Mouse (Mus musculus) gastrocnemius, adult 18-20 months (tissue): ENCODE data around the gene Capn8. TPM values are rescaled to one million over a fixed set of nuclear protein-coding genes. Genes with fewer than 3 reads are reported as not detected.
"Not testable (repeated sequence)": the region's sequence is repeated elsewhere in the genome, so short reads cannot be mapped to it uniquely, and the experiment has no call there.

Experiments
- DNase-seq: peaks from one replicate; pipeline ENCODE4 v3.0.0; 2021; ENCODE audit warnings: low spot score
- total RNA-seq, 2 experiments: library from RNA; stranded (reverse); gene quantifications; 2 replicates each; pipeline ENCODE4 v1.2.3; 2021

The Capn8 gene
- total RNA-seq, 2 experiments from 2014 or later: not detected

DNA sequence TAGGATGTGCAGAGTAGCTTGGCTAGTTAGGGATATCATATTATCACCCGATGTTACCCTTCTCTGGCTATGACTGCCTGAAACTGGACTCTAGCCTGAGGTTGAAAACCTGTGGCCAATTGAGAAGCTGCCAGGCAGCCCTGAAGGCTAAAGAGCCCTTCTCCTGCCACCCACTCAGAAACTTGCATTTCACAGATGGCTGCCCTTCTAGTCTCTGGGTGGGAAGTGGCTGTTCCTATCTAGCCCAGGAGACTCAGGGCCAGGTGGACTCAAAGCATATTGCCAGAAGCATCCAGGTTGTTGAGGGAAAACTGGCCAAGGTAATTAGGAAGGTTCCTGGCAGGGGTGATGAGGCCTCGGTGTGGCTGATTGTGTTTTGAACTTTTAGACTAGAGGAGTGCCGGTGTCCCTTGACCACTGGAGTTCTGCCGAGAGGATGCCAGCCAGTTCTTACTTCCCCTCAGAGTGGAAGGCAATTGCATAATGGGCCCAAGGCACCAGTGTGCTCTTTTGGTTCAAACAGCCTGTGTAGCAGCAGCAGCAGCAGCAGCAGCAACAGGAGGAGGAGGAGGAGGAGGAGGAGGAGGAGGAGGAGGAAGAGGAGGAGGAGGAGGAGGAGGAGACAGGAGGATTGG lies 45.0 kb downstream of the Capn8 start:
- DNase-seq: no peak

DNA sequence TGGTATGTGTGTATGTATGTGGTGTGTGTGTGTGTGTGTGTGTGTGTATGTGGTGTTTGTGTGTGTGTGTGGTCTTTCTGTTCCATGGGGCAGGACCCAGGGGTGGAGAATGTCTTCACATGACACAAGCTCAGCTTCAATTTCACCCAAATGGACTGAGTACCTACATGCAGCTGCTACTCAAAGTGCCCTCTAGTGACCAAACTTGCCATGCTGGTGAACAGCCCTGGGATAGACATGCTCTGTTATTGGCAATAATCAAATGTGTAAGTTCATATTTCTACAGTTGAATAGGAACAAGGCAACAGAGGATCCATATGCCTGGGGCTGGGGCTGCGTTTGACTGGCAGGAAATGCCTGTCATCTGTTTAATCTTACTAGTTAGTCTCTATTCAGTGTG lies 50.7 kb downstream of the Capn8 start:
- no peak for DNase-seq

GRCm38 (mm10) chr1:182618200-182618947 lies 53.6 kb downstream of the Capn8 start:
- DNase-seq: no peak

DNA sequence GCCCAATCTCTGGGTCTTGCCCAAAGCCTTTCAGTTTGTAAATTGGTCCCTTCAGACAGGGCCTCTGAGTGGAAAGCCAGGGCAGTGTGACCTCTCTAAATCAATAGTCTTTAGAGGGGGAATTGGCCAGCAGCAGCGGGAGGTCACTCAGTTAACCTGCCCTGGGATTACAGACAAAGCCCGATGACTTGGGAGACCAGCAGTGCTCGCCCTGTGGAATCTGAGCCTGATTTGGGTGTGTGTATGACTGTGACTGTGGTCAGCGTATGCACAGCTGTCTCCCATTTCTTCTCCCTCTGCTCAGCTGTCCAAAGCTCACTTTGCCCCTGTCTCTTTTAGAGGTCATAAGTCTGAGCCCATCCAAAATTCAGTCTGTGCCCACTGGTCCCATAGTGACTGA lies 55.7 kb downstream of the Capn8 start:
- no peak for DNase-seq

DNA sequence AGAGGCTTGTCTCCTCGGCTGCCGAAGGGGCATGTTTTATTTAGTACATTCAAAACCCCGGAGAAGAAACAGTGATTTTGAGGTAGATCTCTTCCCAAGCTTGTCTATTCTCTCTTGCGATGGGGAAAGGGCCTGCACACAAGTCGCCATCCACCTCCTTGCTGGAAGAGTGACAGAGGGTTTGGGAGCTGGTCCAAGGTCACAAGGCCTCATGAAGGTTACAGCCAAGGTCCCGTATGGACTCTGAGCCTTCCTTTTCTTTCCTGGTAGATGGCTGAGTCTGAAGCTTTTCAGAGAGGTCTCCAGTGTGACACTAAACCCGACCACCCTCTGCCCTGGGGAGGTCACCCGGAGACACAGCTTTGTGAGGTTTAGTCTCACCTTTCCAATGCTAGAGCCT lies 56.4 kb downstream of the Capn8 start:
- no peak for DNase-seq

GRCm38 (mm10) chr1:182626197-182626596 lies 61.4 kb downstream of the Capn8 start:
- no peak for DNase-seq

GRCm38 (mm10) chr1:182629228-182629627 lies 64.4 kb downstream of the Capn8 start:
- DNase-seq: no peak

GRCm38 (mm10) chr1:182633712-182634294 lies 69.0 kb downstream of the Capn8 start:
- no peak for DNase-seq

DNA sequence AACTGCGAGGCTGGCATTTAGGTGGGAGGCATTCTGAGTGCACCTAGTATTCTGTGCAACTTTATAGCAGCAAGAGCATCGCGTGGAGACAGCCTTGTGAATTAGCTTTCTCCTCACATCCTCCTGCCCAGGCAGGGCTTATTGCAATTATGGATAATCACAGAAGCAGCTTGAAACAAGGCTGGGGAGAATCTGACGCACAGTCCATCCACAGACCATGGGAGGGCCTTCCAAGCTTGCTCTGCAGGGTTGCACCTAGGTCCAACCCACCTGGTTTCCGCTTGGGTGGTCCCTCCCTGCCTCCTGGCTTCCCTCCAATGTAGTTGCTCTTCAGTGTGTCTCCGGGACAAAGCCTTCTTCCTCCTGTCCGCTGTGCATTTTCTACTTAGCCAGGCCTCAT lies 74.2 kb downstream of the Capn8 start:
- DNase-seq: no peak

- DNase-seq: no peak
Measured at GRCm38 (mm10) chr1:182639456-182639855, 74.6 kb downstream of the Capn8 start.

DNA sequence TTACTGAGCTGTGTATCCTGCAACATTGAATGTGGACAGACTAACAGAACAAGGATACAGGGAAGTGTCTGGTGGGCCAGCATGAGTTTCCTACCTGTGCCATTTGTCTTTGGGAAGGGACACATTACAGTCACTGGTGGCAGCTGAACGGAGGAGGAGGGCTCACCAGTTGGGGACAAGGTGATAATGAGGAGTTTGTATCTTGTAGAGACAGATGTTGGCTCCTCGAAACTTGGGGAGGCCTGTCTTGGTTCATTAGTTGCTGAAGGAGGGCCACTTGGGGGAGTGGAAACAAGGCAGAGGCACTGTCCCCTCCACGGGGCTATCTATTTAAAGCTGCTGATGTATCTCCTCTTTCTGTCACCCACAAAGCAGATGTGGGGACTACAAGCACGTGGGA lies 75.3 kb downstream of the Capn8 start:
- DNase-seq: no peak

DNA sequence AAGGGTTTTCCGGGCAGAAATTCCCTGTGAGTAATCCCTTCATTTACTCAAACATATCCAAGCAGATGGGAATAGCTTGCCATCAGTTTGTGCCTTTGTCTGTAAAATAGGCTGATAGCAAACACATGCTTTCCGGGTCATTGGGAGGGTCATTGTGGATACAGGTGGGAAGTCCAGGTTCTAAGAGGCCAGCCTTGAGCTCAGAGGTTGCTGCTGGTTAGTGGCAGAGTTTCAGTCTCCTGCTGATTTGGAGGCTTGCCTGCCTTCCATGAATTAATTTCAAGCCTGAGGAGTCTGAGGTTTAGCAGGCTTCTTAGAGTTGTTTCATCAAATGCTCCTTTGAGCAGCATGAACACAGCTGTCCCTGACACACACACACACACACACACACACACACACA lies 78.0 kb downstream of the Capn8 start:
- no peak for DNase-seq

GRCm38 (mm10) chr1:182644418-182644817 lies 79.6 kb downstream of the Capn8 start:
- not testable (repeated sequence) for DNase-seq

- DNase-seq: no peak
Measured at GRCm38 (mm10) chr1:182645211-182645668, 80.4 kb downstream of the Capn8 start.

- no peak for DNase-seq
Measured at GRCm38 (mm10) chr1:182646796-182647195, 82.0 kb downstream of the Capn8 start.

DNA sequence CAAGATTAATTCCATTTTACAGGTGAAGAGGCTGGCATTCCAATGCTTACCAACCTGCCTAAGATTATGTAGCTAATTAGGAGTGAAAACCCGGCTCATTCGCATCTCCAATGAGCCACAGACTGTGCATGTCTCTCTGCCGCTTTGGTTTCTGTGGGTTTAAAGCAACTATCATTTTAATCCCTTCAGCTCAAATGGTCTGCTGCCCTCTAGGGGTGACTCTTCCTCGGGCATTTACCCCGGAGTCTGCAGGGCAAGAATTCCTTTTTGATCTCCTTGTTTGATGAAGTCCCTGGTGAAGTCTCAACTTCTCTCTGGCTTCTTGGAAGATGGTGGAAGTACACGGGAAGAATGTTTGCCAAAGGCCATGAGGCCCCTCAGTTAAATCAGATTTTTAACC lies 93.0 kb downstream of the Capn8 start:
- DNase-seq: peak; percentile 46

GRCm38 (mm10) chr1:182660365-182660764 lies 95.6 kb downstream of the Capn8 start:
- no peak for DNase-seq

- peak; percentile 38 for DNase-seq
Measured at GRCm38 (mm10) chr1:182663671-182664070, 98.9 kb downstream of the Capn8 start.

DNA sequence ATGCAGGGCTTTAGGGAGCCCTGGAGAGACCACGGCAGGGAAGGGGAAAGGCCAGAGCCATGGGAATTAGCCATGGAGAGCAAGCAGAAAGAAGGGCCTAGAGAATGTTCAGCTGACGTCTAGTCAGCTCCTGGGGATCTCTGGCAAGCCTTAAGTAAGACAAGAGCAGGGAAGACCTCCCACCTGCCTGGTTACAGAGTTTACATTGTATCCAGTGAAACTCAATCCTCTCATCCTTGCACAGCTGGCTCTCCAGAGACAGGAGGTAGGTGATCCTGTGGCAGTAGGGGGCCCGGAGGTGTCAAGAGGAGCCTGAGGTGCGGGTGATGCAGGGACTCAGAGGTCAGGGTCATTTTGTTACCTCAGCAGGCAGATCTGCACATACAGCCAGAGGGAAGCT lies 100.0 kb downstream of the Capn8 start:
- DNase-seq: no peak

GRCm38 (mm10) chr1:182667281-182667680 lies 102.5 kb downstream of the Capn8 start:
- DNase-seq: no peak

- DNase-seq: no peak
Measured at GRCm38 (mm10) chr1:182669741-182670140, 104.9 kb downstream of the Capn8 start.

DNA sequence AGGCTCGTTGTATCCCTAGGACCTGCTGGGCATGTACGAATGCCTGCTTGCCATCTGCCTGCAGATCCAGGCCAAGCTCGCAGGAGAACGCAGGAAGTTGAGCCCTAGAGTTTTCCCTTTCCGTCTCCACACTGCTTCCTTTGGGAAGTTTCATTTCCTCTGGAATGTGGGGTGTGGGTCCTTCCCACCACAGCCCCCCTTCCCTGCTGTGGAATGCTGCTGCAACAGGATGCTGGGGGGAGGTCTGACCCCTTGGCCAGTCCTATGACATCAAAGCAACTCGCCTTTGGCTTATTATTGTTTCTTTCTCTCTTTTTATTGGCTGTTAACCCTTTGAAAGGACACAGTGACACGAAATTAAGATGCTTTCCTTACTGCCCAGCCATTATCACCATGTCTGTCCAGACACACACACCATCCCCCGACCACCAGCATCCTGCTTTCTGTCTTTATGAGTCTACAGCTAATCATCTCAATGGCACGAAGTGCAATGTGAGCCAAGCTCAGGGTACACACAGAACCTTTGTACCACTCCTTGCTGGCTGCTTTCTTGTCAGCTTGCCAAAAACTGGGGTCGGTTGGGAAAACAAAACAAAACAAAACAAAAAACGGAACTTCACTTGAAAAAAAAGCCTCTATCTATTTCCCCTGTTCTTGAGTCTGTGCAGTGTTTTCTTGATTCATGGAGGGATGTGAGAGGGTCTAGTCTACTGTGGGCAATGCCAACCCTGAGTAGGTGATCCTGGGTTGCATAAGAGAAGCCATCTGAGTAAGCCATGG lies 105.9 kb downstream of the Capn8 start:
- DNase-seq: no peak
